Mouse (Mus musculus) embryonic facial prominence, embryonic 10.5 days (tissue): ENCODE measurements at regions not wholly inside any gene's neighbourhood (a gene's known extent, or its start where the extent isn't known, plus 50 kb on each side); places are given as distances from the start of the nearest gene placed in this dataset.

Experiments used
- DNase-seq: peaks from one replicate; pipeline ENCODE4 v3.0.0-alpha.2; 2017; ENCODE audit warnings: low spot score
- H3K27ac ChIP-seq: fragments of 300-500 bp; sonication (generic); replicated peaks from 2 replicates; pipeline ENCODE4 v1.5.1; 2016; ENCODE audit warnings: mild to moderate bottlenecking
- H3K27me3 ChIP-seq: fragments of 300-500 bp; sonication (generic); replicated peaks from 2 replicates; pipeline ENCODE4 v1.6.1; 2016; ENCODE audit warnings: low read depth, mild to moderate bottlenecking; ENCODE audit not compliant: poor library complexity, severe bottlenecking
- H3K36me3 ChIP-seq: fragments of 300-500 bp; sonication (generic); replicated peaks from 2 replicates; pipeline ENCODE4 v1.6.1; 2016; ENCODE audit warnings: mild to moderate bottlenecking, moderate library complexity
- H3K4me1 ChIP-seq: fragments of 300-500 bp; sonication (generic); 2 replicates; pipeline ENCODE4 v1.6.1; 2016
- H3K4me3 ChIP-seq: fragments of 300-500 bp; sonication (generic); 2 replicates; pipeline ENCODE4 v1.5.1; 2016; ENCODE audit warnings: mild to moderate bottlenecking, moderate library complexity
- H3K9me3 ChIP-seq: fragments of 300-500 bp; sonication (generic); 2 replicates; pipeline ENCODE4 v1.6.1; 2016; ENCODE audit warnings: mild to moderate bottlenecking
- WGBS: fragments of 180-500 bp; shearing (Covaris S2); methylation state at CpG from one replicate; pipeline ENCODE4 v1.1.7; 2016; 5-methylcytosine and 5-hydroxymethylcytosine counted together

DNA sequence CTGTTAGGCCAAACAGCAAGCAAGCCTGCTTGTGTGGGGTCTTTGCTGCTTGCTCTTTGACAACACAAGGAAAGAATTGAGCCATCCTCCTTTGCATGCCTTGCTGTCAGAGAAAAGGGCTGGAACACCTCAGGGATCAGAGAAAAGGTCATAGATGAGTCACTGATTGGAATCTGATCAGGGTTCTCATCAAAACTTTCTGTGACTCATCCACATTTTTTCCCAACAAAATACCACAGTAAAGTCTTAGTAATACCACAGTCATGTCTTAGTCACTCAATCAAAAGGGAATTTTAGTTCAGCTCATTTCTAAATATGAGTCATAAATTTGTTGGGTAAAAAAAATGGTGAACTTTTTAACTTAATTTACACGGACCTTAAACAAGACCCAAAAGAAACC lies 583.1 kb downstream of the Gm43517 start:
- no peak overlapping the region for H3K4me3 ChIP-seq
- no peaks in the 10 kb centered on the region for H3K9me3 ChIP-seq
- no peak overlapping the region for H3K27ac ChIP-seq
- H3K36me3 ChIP-seq: no peaks in the 10 kb centered on the region
- H3K27me3 ChIP-seq: 0 out of 2 replicates have a peak, but pooled peaks cover 3% of the 10 kb centered on the region
- WGBS: 72% methylated on average over 1 of the region's 1 CpGs
- H3K4me1 ChIP-seq: no peaks in the 10 kb centered on the region
- DNase-seq: no peak

DNA sequence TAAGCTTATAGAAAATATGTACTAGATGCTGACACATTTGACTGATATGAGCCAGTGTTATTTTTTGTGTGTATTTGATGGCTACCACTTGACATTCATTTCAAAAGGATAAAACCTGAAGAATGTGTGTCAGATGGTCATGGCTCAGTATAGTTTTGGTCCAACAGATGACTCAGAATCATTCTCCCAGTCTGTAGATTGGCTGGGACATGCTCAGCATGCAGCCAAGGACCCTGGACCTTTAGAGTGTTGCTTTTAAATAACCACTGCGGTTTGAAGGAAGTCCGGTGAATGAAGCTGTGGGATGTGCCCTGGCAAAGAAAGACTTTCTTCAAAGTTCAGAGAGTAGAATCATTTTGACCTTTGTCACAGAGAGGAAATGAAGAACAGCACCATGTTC lies 584.6 kb downstream of the Gm43517 start:
- Histone ChIP-seq H3K9me3 (no peaks in the 10 kb centered on the region), H3K27ac (no peak overlapping the region), H3K4me3 (no peak overlapping the region), H3K4me1 (no peaks in the 10 kb centered on the region), H3K27me3 (0 out of 2 replicates have a peak, but pooled peaks cover 3% of the 10 kb centered on the region), H3K36me3 (no peaks in the 10 kb centered on the region)
- DNase-seq: no peak
- WGBS: 52% methylated on average over 2 of the region's 2 CpGs

DNA sequence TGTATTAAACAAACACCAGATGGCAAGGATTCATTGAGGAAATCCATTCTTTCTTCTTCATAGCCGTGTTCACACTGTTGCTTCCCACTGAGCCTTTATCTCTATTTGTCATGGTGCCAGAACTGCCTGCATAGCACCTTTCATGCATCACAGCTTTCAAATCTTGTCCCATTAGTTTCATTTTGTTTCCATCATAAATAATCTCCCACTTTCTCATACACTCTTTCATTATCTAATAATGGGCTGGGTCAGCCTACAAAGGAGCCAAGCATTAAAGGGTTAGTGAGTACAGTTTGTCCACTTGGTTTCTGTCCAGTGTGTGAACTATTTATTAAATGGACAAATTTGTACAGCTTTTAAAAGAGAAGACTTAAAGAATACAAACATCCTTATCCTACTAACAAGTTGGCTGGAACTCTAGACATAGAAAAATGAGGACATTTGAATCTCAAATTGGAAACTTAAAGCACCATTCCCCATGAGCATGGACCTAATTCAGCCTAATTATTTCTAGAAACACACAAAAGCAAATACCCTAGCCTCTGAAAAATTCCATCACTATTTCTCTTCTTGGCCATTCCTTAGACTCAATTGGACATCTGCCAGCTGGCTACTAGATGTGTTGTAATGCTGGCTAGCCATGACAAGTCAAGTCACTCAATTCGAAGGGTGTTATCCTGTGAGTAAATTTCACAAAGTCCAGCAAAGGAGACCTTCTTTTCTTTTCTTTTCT lies 589.8 kb downstream of the Gm43517 start:
- 62% methylated on average over 2 of the region's 2 CpGs for WGBS
- no peak overlapping the region for H3K4me3 ChIP-seq
- H3K27ac ChIP-seq: no peak overlapping the region
- no peaks in the 10 kb centered on the region for H3K4me1 ChIP-seq
- no peaks in the 10 kb centered on the region for H3K36me3 ChIP-seq
- no peaks in the 10 kb centered on the region for H3K9me3 ChIP-seq
- H3K27me3 ChIP-seq: 0 out of 2 replicates have a peak, but pooled peaks cover 11% of the 10 kb centered on the region
- no peak for DNase-seq

- Histone ChIP-seq H3K36me3 (no peaks in the 10 kb centered on the region), H3K27me3 (0 out of 2 replicates have a peak, but pooled peaks cover 11% of the 10 kb centered on the region), H3K4me3 (no peak overlapping the region), H3K4me1 (no peaks in the 10 kb centered on the region), H3K27ac (no peak overlapping the region), H3K9me3 (no peaks in the 10 kb centered on the region)
- DNase-seq: no peak
- WGBS: 36% methylated on average over 1 of the region's 1 CpGs
Observed at GRCm38 (mm10) chr12:49975553-49975952, 590.6 kb downstream of the Gm43517 start.

- peaks cover 4% of the 10 kb centered on the region; the same call in 1 of the 2 replicates for H3K4me1 ChIP-seq
- no peak for DNase-seq
- no peaks in the 10 kb centered on the region for H3K36me3 ChIP-seq
- no peak overlapping the region for H3K27ac ChIP-seq
- H3K4me3 ChIP-seq: no peak overlapping the region
- no peaks in the 10 kb centered on the region for H3K9me3 ChIP-seq
- H3K27me3 ChIP-seq: no peaks in the 10 kb centered on the region
- WGBS: 62% methylated on average over 7 of the region's 7 CpGs
Observed at GRCm38 (mm10) chr12:49992501-49993079, 607.6 kb downstream of the Gm43517 start.

DNA sequence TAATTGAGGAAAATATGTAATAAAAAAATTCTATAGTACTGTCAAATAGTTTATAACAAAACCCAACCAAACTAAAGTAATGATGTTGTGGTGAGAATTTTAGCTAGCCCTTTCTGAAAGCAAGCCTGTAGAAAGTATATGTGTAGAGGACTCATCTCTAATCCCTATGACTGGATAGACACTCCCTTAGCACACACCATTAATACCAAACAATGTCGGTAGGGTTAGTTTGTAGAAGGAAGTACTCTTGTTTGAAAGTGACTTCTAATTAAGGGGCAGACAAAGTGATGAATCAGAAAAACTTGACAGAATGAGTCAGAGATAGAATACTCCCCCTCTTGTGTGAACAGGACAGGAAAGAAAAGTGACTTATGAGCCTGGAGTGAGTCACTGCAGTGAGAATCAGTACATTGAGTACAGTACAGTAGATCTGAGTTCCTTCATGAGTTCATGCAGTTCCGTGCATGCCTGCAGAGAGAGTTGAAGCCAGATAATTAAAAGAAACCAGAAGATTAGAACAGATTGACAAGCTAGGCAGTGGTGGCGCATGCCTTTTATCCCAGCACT lies 610.0 kb downstream of the Prkd1 start:
- H3K9me3 ChIP-seq: no peaks in the 10 kb centered on the region
- 92% methylated on average over 3 of the region's 3 CpGs for WGBS
- H3K27me3 ChIP-seq: no peaks in the 10 kb centered on the region
- H3K27ac ChIP-seq: no peak overlapping the region
- no peak for DNase-seq
- no peaks in the 10 kb centered on the region for H3K36me3 ChIP-seq
- no peaks in the 10 kb centered on the region for H3K4me1 ChIP-seq
- no peak overlapping the region for H3K4me3 ChIP-seq

DNA sequence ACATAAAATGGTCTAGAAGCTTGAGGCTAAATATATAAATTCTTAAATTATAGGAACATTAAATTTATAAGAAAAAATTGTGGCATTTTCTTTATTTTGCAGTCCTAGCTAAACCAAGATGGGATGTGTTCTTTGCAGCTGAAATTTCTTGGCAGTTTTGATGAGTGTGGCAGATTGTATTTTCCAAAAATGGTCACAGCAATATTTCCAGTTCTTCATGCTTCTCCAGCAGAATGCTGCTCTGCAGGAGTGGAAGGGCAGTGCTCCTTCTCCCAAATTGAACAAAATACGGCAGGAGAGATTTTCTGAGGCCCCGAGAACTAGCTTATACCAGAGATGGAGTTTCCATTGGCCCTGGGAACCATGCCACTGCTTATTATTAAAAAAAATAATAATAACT lies 587.6 kb downstream of the Prkd1 start:
- no peaks in the 10 kb centered on the region for H3K27me3 ChIP-seq
- H3K27ac ChIP-seq: no peak overlapping the region
- H3K4me1 ChIP-seq: no peaks in the 10 kb centered on the region
- DNase-seq: no peak
- WGBS: 90% methylated on average over 2 of the region's 2 CpGs
- H3K9me3 ChIP-seq: no peaks in the 10 kb centered on the region
- no peak overlapping the region for H3K4me3 ChIP-seq
- no peaks in the 10 kb centered on the region for H3K36me3 ChIP-seq

DNA sequence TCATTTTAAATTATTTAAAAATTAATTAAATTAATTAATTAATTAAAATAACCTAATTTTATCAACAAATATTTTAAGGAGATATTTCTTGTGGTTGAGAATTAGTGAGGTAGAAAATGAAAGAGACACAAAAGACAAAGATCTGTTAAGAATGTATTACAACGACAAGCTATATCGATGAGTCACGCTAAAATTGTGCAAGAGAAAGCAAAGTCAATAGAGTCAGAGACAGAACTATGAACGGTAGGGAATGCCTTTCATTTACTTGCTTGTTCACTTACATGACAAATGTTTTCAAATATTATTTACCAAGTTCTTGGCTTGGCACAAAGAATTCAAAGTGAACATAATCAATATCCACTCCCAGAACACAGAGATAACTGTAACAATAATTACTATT lies 582.5 kb downstream of the Prkd1 start:
- Histone ChIP-seq H3K27me3 (no peaks in the 10 kb centered on the region), H3K36me3 (no peaks in the 10 kb centered on the region), H3K9me3 (no peaks in the 10 kb centered on the region), H3K4me3 (no peak overlapping the region), H3K27ac (no peak overlapping the region), H3K4me1 (no peaks in the 10 kb centered on the region)
- DNase-seq: no peak
- 96% methylated on average over 4 of the region's 4 CpGs for WGBS

DNA sequence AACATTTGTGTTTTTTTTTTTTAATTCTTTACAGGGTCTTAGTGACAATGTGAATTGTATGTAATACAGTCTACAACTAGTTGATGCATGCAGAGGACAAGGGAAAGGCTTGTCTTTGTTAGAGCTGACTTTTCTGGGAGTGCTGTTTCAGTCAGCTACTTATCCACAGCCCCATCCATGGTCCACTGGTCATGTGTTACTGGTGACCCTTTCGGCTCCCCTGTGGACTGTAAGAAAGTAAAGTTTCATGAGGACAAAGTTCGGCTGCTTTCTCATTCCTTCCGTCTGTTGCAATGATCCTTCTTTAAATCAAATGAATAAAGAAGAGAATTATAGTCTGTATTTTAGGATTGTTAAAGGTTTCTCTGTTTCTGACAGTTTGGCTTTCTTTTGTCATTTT lies 577.1 kb downstream of the Prkd1 start:
- Histone ChIP-seq H3K4me1 (peaks cover 12% of the 10 kb centered on the region; the same call in 1 of the 2 replicates), H3K36me3 (no peaks in the 10 kb centered on the region), H3K27ac (no peak overlapping the region), H3K27me3 (no peaks in the 10 kb centered on the region), H3K4me3 (no peak overlapping the region), H3K9me3 (no peaks in the 10 kb centered on the region)
- 30% methylated on average over 3 of the region's 3 CpGs for WGBS
- DNase-seq: no peak

- H3K4me1 ChIP-seq: peaks cover 12% of the 10 kb centered on the region; the same call in 1 of the 2 replicates
- WGBS: 10% methylated on average over 1 of the region's 1 CpGs
Observed at GRCm38 (mm10) chr12:50072359-50072758, 576.5 kb downstream of the Prkd1 start.

DNA sequence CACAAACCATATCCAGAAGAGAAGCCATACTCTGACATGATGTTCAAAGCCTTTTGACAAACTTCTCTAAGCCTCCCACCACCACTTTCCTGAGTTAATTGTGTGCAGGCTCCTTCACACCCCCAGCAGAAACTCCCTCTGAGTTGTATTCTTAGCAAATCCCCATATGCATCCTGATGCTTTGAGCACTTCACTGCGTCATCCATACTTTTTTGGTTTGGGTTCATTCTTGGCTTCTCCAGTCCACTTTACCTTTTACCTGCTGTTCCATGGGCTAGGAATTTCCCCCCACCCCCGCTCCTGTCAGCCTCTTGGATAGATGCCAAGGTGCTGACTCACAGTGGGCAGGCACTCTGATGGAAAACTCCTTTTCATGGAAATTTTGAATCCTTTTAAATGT lies 575.2 kb downstream of the Prkd1 start:
- Histone ChIP-seq H3K9me3 (no peaks in the 10 kb centered on the region), H3K36me3 (no peaks in the 10 kb centered on the region), H3K27ac (no peak overlapping the region), H3K27me3 (no peaks in the 10 kb centered on the region), H3K4me3 (no peak overlapping the region), H3K4me1 (peaks cover 12% of the 10 kb centered on the region; the same call in 1 of the 2 replicates)
- DNase-seq: no peak
- 73% methylated on average over 2 of the region's 2 CpGs for WGBS

More at GRCm38 (mm10) chr12:50072359-50072758, 576.5 kb downstream of the Prkd1 start:
- no peak overlapping the region for H3K27ac ChIP-seq
- no peaks in the 10 kb centered on the region for H3K9me3 ChIP-seq
- no peaks in the 10 kb centered on the region for H3K36me3 ChIP-seq
- no peaks in the 10 kb centered on the region for H3K27me3 ChIP-seq
- no peak for DNase-seq
- no peak overlapping the region for H3K4me3 ChIP-seq

DNA sequence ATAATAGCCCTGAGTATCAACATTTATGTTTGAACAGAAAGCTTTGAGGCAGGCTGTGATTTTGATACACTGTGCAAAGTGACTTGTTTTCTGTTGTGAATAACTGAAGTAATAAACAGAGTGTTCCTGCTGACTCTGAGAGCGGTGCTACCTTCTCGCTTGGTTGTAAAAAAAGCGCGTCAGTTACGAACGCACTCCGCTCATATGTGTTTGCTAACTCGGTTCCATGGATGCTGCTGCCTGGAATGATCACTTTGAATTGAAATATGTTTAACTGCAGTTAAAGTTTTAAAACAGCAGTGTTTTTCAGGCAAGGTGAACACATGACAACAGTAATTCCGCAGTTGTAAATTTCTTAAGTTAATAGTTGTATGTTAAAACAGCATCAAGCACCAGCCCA lies 567.7 kb downstream of the Prkd1 start:
- H3K4me3 ChIP-seq: no peak overlapping the region
- WGBS: 90% methylated on average over 9 of the region's 9 CpGs
- no peaks in the 10 kb centered on the region for H3K36me3 ChIP-seq

GRCm38 (mm10) chr12:50081571-50081970 lies 567.3 kb downstream of the Prkd1 start:
- H3K9me3 ChIP-seq: no peaks in the 10 kb centered on the region
- H3K27me3 ChIP-seq: no peaks in the 10 kb centered on the region
- H3K4me3 ChIP-seq: no peak overlapping the region
- H3K4me1 ChIP-seq: no peaks in the 10 kb centered on the region
- no peak overlapping the region for H3K27ac ChIP-seq
- no peak for DNase-seq
- 86% methylated on average over 1 of the region's 1 CpGs for WGBS
- H3K36me3 ChIP-seq: no peaks in the 10 kb centered on the region

More for the DNA sequence above, 567.7 kb downstream of the Prkd1 start:
- Histone ChIP-seq H3K4me1 (no peaks in the 10 kb centered on the region), H3K9me3 (no peaks in the 10 kb centered on the region), H3K27me3 (no peaks in the 10 kb centered on the region), H3K27ac (no peak overlapping the region)
- DNase-seq: no peak
